Mouse (Mus musculus): ENCODE measurements at regions not wholly inside any gene's neighbourhood (a gene's known extent, or its start where the extent isn't known, plus 50 kb on each side); places are given as distances from the start of the nearest gene placed in this dataset.
"Not testable (repeated sequence)": the region's sequence is repeated elsewhere in the genome, so short reads cannot be mapped to it uniquely, and the experiment has no call there.

GRCm38 (mm10) chr4:8462414-8462813 is 223.6 kb upstream of the Car8 start:
- not testable (repeated sequence) for DNase-seq (ENCODE audit: low spot score in 2 of 2)

GRCm38 (mm10) chr4:8454346-8454745 is 215.5 kb upstream of the Car8 start:
- no peak for DNase-seq (ENCODE audit: low spot score in 2 of 2)

- no peak for DNase-seq (ENCODE audit: low spot score in 2 of 2)
These were observed 193.6 kb upstream of the Car8 start for GRCm38 (mm10) chr4:8432393-8432792.

GRCm38 (mm10) chr4:8431032-8431332 is 192.1 kb upstream of the Car8 start:
- DNase-seq (ENCODE audit: low spot score in 2 of 2) = no peak

GRCm38 (mm10) chr4:8430269-8431031 is 191.6 kb upstream of the Car8 start:
- DNase-seq (ENCODE audit: low spot score in 2 of 2) = no peak

GRCm38 (mm10) chr4:8429771-8430170 is 190.9 kb upstream of the Car8 start:
- DNase-seq (ENCODE audit: low spot score in 2 of 2) = no peak

- DNase-seq (ENCODE audit: low spot score in 2 of 2) = no peak
These were observed 190.0 kb upstream of the Car8 start for GRCm38 (mm10) chr4:8428629-8429523.

- DNase-seq (ENCODE audit: low spot score in 2 of 2) = no peak
These were observed 189.0 kb upstream of the Car8 start for GRCm38 (mm10) chr4:8427812-8428211.

- no peak for DNase-seq (ENCODE audit: low spot score in 2 of 2)
These were observed 184.7 kb upstream of the Car8 start for GRCm38 (mm10) chr4:8423392-8424045.

- no peak for DNase-seq (ENCODE audit: low spot score in 2 of 2)
These were observed 182.4 kb upstream of the Car8 start for GRCm38 (mm10) chr4:8421285-8421684.

GRCm38 (mm10) chr4:8418374-8419031 is 179.7 kb upstream of the Car8 start:
- DNase-seq (ENCODE audit: low spot score in 2 of 2) = no peak

- DNase-seq (ENCODE audit: low spot score in 2 of 2) = no peak
These were observed 179.0 kb upstream of the Car8 start for GRCm38 (mm10) chr4:8417821-8418220.

- no peak for DNase-seq (ENCODE audit: low spot score in 2 of 2)
These were observed 174.5 kb upstream of the Car8 start for GRCm38 (mm10) chr4:8413307-8413706.

GRCm38 (mm10) chr4:8400069-8400468 is 161.2 kb upstream of the Car8 start:
- DNase-seq (ENCODE audit: low spot score in 2 of 2) = no peak

GRCm38 (mm10) chr4:8399430-8399829 is 160.6 kb upstream of the Car8 start:
- no peak for DNase-seq (ENCODE audit: low spot score in 2 of 2)

- no peak for DNase-seq (ENCODE audit: low spot score in 2 of 2)
These were observed 160.1 kb upstream of the Car8 start for GRCm38 (mm10) chr4:8398969-8399368.

- no peak for DNase-seq (ENCODE audit: low spot score in 2 of 2)
These were observed 144.3 kb upstream of the Car8 start for GRCm38 (mm10) chr4:8383162-8383561.

- peak in 1 of 2 experiments; percentile 30 for DNase-seq (ENCODE audit: low spot score in 2 of 2)
These were observed 143.2 kb upstream of the Car8 start for GRCm38 (mm10) chr4:8382125-8382417.

- peak in 1 of 2 experiments; percentile 49 for DNase-seq (ENCODE audit: low spot score in 2 of 2)
These were observed 142.7 kb upstream of the Car8 start for GRCm38 (mm10) chr4:8381408-8382124.

GRCm38 (mm10) chr4:8380711-8381338 is 142.0 kb upstream of the Car8 start:
- peak; percentile 20 to 68 for DNase-seq (ENCODE audit: low spot score in 2 of 2)
